Mouse (Mus musculus) C2C12 (cell line): ENCODE measurements around the gene Apc2.

ENCODE experiments used
- CTCF ChIP-seq: IDR thresholded peaks from one replicate; pipeline ENCODE4 v1.5.1; 2011; ENCODE audit not compliant: control insufficient read depth, insufficient read depth, insufficient read length
- MAX ChIP-seq: IDR thresholded peaks from one replicate; pipeline ENCODE4 v1.6.1; 2011; ENCODE audit warnings: mild to moderate bottlenecking, control low read depth
- MYOG ChIP-seq: IDR thresholded peaks from one replicate; pipeline ENCODE4 v1.6.1; 2011; ENCODE audit not compliant: control insufficient read depth, insufficient read length; ENCODE audit errors: extremely low read depth

DNA sequence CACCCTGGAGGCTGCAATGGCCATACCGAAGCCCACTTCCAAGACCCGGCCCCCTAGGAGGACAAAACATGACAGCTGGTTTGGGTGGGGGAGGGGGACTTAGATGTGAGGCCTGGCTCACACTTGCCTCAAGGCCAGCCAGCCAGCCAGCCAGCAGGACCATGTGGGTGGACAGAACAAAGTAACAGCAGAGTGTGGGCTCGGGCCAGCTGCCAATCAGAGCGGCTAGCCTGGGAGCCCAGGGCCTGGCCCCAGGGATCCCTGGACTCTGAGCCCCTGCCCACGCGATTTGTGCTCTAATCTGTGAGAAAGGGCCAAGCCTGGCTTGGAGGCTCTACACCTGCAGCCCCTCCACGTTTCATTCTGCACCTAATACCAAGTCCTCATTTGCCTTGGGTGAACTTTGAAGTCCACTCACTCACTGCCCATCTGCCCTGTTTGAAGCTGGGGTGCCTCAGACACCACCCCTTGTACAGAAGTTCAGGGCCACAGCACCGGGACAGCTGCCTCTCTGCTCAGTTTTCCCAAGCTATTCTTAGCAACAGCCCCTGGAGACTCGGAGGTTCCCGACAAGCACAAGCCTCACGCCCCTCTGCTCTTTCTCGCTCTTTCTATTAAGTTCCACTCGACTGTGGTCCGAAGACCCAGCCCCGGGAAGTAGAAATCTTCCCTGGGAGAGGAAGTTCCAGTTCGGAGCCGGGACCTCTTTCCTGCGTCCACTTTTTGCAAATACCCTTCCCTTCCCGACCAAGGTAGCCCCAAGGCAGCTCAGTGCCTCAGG lies 35.7 kb upstream of the Apc2 start:
- TF ChIP-seq CTCF (no peak), MAX (no peak), MYOG (no peak)
